Mouse (Mus musculus) large intestine, adult 2 months (tissue): Measurements from ENCODE around the gene Dqx1. TPM values are rescaled to one million over a fixed set of nuclear protein-coding genes. Genes with fewer than 3 reads are reported as not detected.

Experiments
- DNase-seq: peaks from one replicate; pipeline ENCODE4 v3.0.0-alpha.2; 2012; ENCODE audit warnings: low read depth, low spot score
- WGBS: fragments of 180-500 bp; shearing (Covaris S2); methylation state at CpG from one replicate; pipeline ENCODE4 v1.1.7; 2018; 5-methylcytosine and 5-hydroxymethylcytosine counted together
- polyA plus RNA-seq: library from polyadenylated mRNA; depleted of rRNA; stranded (reverse); fragments of >200 nt; gene quantifications from 2 replicates; pipeline ENCODE4 v1.2.3, GENCODE M21; 2012; rRNA removed

Dqx1 gene
- polyA plus RNA-seq, 1 experiment, result 35.3 TPM

DNA sequence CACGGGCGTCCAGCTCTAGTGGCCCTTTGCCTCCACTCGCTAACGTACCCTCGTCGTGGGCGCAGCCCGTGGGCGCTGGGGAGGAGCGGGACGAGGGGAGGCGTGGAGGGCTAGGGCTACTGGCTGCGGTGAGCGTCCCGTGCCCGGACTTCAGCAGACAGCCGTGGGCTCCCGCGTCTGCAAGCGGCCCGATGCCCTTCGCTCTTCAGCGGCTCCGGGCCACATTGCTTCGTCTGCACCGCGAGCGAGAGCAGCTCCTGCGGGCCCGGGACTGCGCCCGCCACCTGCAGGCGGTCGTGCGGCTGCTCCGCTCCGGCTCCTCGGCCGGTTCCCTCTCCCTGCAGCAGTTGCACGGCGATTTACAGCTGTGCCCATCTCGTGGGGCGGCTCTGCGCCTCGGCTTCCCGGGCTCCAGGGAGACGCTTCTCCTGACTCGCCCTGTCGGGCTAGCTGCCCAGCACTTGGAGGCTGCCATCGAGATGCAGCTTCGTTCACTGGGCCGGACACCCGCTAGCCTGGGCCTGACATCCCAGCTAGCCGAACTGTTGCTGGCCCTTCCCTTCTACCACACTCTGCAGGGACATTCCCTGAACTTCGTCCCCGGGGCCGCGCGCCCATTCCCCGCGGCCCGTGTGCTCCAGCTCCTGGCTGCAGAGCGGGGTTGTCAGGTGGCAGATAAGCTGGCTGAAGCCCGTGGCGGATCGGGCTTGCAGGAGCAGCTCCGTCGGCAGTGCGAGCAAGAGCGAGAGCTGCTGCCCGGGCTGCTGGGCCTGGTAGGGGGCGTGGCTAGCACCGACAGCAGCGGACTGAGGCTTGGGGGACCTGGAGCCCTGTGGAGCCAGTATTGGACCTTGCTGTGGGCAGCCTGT, 44.3 kb downstream of the Dqx1 start:
- no peak for DNase-seq
- WGBS, result under 1% methylated on average over 74 of the region's 74 CpGs

DNA sequence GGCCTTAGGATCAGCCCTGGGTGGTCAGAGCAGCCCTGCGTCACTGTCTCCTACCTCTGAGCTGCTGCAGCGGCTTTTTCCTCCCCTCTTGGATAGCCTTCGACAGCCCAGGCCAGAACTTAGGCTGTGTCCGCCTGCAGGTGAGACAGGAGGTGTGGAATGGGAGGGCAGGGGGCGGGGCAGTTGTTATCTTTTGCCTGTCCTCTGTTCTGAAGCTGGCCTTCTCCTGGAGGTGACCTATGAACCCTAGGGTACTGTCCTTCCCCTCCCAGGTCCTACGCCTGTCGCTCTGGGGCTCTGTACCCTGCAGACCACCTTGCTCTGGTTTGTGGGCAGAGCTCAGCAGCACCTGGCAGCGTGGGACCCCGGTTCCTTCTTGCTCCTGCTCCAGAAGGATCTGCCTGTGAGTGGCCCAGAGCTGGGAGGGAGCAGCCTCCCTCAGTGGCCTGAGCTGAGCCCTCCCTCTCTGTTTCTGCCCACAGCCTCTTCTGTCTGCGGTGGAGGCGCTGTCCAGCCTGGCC, 45.5 kb downstream of the Dqx1 start:
- DNase-seq, result no peak
- 65% methylated on average over 11 of the region's 11 CpGs for WGBS

DNA sequence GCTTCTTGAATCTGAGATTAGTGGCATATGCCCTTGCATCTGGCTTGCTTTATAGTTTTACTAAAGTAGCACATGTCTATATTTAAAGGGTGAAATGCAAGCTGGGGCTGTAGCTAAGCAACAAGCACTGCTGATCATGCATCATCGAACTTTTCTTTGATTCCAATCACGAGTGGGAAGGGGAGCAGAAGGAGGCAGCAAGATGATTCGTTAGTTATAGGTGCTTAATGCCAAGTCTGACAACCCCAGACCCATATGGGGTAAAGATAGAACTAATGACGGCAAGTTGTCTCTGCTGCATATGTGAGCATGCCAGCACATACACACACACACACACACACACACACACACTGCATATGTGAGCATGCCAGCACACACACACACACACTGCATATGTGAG, 46.5 kb downstream of the Dqx1 start:
- 84% methylated on average over 4 of the region's 4 CpGs for WGBS
- DNase-seq, result no peak

GRCm38 (mm10) chr6:83107566-83108400, 50.1 kb downstream of the Dqx1 start:
- DNase-seq, result no peak
- 41% methylated on average over 13 of the region's 13 CpGs for WGBS

- WGBS, result 1% methylated on average over 76 of the region's 76 CpGs
- DNase-seq, result no peak
These were observed 51.4 kb downstream of the Dqx1 start, which contains the start of gene Mrpl53 for GRCm38 (mm10) chr6:83108762-83109668. Gene Mrpl53, plus strand, starts transcription at chr6:83109040.

- WGBS, result 84% methylated on average over 4 of the region's 4 CpGs
- no peak for DNase-seq
These were observed 54.0 kb downstream of the Dqx1 start for GRCm38 (mm10) chr6:83111510-83112136.

DNA sequence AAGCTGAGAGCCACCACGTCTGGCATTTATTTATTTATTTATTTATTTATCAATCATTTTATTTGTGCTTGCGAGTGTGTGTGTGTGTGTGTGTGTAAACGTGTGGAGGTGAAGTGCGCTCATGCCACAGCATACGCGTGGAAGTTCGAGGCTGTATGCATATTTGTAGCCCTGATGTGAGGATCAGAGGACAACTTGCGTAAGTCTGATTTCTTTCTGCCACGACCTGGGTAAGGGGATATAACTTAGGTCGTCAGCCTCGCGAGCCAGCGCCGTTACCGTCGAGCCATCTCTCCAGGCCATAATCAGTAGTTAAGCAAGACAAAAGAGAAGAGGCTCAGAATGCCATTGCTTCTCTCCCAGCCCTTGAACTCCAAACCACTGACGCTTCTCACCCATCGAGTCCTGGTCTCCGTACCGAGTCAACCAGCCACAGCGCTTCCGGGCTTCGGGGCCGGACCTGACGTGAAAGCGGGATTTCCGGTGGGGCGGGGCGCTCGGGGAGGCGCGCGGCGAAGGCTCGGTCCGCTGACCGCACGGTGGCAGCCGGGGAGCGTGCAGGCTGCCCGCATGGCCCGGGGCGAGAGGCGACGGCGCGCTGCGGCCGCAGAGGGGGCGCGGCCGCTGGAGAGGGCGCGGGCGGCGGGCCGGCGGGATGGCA, 57.5 kb downstream of the Dqx1 start, which contains the start of gene Mogs:
Mogs (plus strand) TSS at position 486 of the 661 bp plus-strand sequence.
- DNase-seq, result no peak
- WGBS, result under 1% methylated on average over 57 of the region's 58 CpGs

DNA sequence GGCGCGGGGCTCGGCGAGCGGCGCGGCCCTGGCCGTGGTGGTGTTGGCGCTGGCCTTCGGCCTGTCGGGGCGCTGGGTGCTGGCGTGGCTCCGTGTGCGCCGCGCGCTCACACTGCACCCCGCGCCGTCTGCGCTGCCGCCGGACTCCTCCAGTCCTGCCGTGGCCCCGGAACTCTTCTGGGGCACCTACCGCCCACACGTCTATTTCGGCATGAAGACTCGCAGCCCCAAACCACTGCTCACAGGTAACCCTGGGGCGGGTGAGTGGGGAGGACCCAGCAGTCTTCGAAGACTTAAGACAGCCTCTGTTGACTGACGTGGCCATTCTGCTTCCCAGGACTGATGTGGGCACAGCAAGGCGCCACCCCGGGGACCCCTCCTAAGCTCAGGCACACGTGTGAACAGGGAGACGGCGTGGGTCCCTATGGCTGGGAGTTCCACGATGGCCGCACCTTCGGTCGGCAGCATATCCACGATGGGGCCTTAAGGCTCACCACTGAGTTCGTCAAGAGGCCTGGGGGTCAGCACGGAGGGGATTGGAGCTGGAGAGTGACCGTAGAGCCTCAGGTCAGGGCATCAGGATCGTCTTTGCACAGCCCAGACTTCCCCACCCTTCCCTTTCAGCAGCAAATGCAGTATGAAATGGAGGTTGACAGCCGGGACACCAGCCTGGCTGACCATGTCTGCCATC, 58.2 kb downstream of the Dqx1 start:
- DNase-seq, result no peak
- WGBS, result under 1% methylated on average over 47 of the region's 48 CpGs

DNA sequence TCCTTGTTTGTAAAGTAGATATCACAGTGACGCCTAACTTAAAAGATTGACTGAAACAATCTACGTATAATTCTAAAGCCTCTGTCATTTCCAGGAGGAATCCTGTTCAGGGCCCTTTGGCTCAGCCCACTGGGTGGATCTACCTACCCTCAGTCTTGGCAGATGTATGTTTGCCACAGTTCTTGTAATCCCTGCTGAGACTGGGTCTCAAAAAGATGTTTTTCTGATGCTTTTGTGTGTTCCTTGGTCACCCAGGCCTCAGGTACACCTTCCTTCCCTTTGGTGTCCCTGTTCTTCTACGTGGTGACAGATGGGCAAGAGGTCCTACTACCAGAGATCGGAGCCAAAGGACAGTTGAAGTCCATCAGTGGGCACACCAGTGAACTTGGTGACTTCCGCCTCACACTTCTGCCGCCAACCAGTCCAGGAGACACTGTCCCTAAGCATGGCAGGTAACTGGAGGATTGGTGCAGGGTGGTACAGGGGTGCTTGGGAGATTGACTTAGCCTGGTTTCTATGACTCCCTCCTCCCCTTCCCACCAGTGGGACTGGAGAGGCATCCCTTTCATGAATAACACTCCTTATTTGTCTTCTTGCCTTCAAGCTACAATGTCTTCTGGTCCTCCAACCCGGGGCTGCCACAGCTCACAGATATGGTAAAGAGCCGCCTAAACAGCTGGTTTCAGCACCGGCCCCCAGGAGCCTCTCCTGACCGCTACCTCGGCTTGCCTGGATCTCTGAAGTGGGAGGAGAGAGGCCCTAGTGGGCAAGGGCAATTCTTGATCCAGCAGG, 58.9 kb downstream of the Dqx1 start:
- DNase-seq, result no peak
- 66% methylated on average over 11 of the region's 11 CpGs for WGBS

Other genes with a start within 250 kb of the Dqx1 start
- 0.43 and 0.51 TPM in 2 replicates for gene Sema4f, start 118.1 kb upstream of the Dqx1 start, polyA plus RNA-seq
- 0.34 and 0.46 TPM in 2 replicates for gene M1ap, start 110.9 kb upstream of the Dqx1 start, polyA plus RNA-seq
- gene Dok1, start 24.4 kb upstream of the Dqx1 start, polyA plus RNA-seq, result 9.8 and 10.5 TPM in 2 replicates
- gene Loxl3, start 23.7 kb upstream of the Dqx1 start, polyA plus RNA-seq, result 3.1 and 3.9 TPM in 2 replicates
- gene Aup1, start 3.3 kb upstream of the Dqx1 start, polyA plus RNA-seq, result 363 and 445 TPM in 2 replicates
- 39.7 and 39.9 TPM in 2 replicates for gene Htra2, start 2.6 kb upstream of the Dqx1 start, polyA plus RNA-seq
- 1.9 and 2.4 TPM in 2 replicates for gene Tlx2, start 12.4 kb downstream of the Dqx1 start, polyA plus RNA-seq
- 16.8 and 19.3 TPM in 2 replicates for gene Pcgf1, start 20.0 kb downstream of the Dqx1 start, polyA plus RNA-seq
- 0.71 and 1.2 TPM in 2 replicates for gene Lbx2, start 28.5 kb downstream of the Dqx1 start, polyA plus RNA-seq
- 1.6 and 6.5 TPM in 2 replicates for gene Ccdc142, start 43.8 kb downstream of the Dqx1 start, polyA plus RNA-seq
- 3.7 and 5.3 TPM in 2 replicates for gene Gm42688, start 43.8 kb downstream of the Dqx1 start, polyA plus RNA-seq
- gene Mrpl53, start 51.2 kb downstream of the Dqx1 start, polyA plus RNA-seq, result 60.3 and 72.0 TPM in 2 replicates
- gene Mogs, start 57.7 kb downstream of the Dqx1 start, polyA plus RNA-seq, result 63.5 and 67.4 TPM in 2 replicates
- 144 and 172 TPM in 2 replicates for gene Wbp1, start 63.7 kb downstream of the Dqx1 start, polyA plus RNA-seq
- 14.6 and 15.6 TPM in 2 replicates for gene Ino80b, start 67.6 kb downstream of the Dqx1 start, polyA plus RNA-seq
- gene Rtkn, start 77.6 kb downstream of the Dqx1 start, polyA plus RNA-seq, result 79.9 and 101 TPM in 2 replicates
- gene Wdr54, start 98.6 kb downstream of the Dqx1 start, polyA plus RNA-seq, result 1.4 and 1.8 TPM in 2 replicates
- gene 1700003E16Rik, start 98.6 kb downstream of the Dqx1 start, polyA plus RNA-seq, result 0.10 and 0.25 TPM in 2 replicates
- gene Dctn1, start 108.1 kb downstream of the Dqx1 start, polyA plus RNA-seq, result 82.1 and 103 TPM in 2 replicates
- gene Slc4a5, start 162.0 kb downstream of the Dqx1 start, polyA plus RNA-seq, result 0.88 and 4.0 TPM in 2 replicates